Mouse (Mus musculus): ENCODE results near the gene Reln. TPM values are rescaled to one million over a fixed set of nuclear protein-coding genes. Genes with fewer than 3 reads are reported as not detected.

Gene Reln
- polyA plus RNA-seq, 2 experiments: 3.3 to 6.7 TPM

GRCm38 (mm10) chr5:22323801-22324200 lies 20.7 kb downstream of the Reln start:
- ATAC-seq (ENCODE audit: low FRiP score, low read depth): no peak
- H3K4me2 ChIP-seq (replicated peaks; ENCODE audit: low read depth, low read length, severe bottlenecking): no peak overlapping the region
- no peaks in the 10 kb centered on the region for H3K36me3 ChIP-seq (ENCODE audit: control insufficient read depth, insufficient read depth, low read length)
- H3K4me1 ChIP-seq (ENCODE audit: control insufficient read depth, insufficient read depth, low read length): no peaks in the 10 kb centered on the region
- H3K27me3 ChIP-seq (ENCODE audit: control insufficient read depth, insufficient read depth, low read length): no peaks in the 10 kb centered on the region
- DNase-seq (ENCODE audit: low spot score): no peak
- H3K4me3 ChIP-seq (replicated peaks; ENCODE audit: low read length): no peak overlapping the region
- H3K9me3 ChIP-seq (ENCODE audit: control insufficient read depth, low read length): no peaks in the 10 kb centered on the region
- no peak overlapping the region for H3K27ac ChIP-seq (replicated peaks; ENCODE audit: low read depth, low read length)
- no peak for TF ChIP-seq POLR2A (IDR thresholded peaks at IDR 0.05; ENCODE audit: borderline replicate concordance, extremely low read depth, insufficient read depth, insufficient read length)
- H3K9ac ChIP-seq (ENCODE audit: low read depth, low read length, severe bottlenecking): no peak overlapping the region
- WGBS: 90% methylated on average over 1 of the region's 1 CpGs

GRCm38 (mm10) chr5:22317807-22318206 lies 26.7 kb downstream of the Reln start:
- DNase-seq (ENCODE audit: low spot score) (no peak), ATAC-seq (ENCODE audit: low FRiP score, low read depth) (no peak)
- Histone ChIP-seq H3K27me3 (ENCODE audit: control insufficient read depth, insufficient read depth, low read length) (no peaks in the 10 kb centered on the region), H3K27ac (replicated peaks; ENCODE audit: low read depth, low read length) (no peak overlapping the region), H3K36me3 (ENCODE audit: control insufficient read depth, insufficient read depth, low read length) (no peaks in the 10 kb centered on the region), H3K4me1 (ENCODE audit: control insufficient read depth, insufficient read depth, low read length) (no peaks in the 10 kb centered on the region), H3K4me3 (replicated peaks; ENCODE audit: low read length) (no peak overlapping the region), H3K9me3 (ENCODE audit: control insufficient read depth, low read length) (no peaks in the 10 kb centered on the region), H3K9ac (ENCODE audit: low read depth, low read length, severe bottlenecking) (no peak overlapping the region), H3K4me2 (replicated peaks; ENCODE audit: low read depth, low read length, severe bottlenecking) (no peak overlapping the region)
- TF ChIP-seq POLR2A (IDR thresholded peaks at IDR 0.05; ENCODE audit: borderline replicate concordance, extremely low read depth, insufficient read depth, insufficient read length): no peak
- WGBS: 84% methylated on average over 1 of the region's 1 CpGs

- Histone ChIP-seq H3K36me3 (ENCODE audit: control insufficient read depth, insufficient read depth, low read length) (no peaks in the 10 kb centered on the region), H3K9me3 (ENCODE audit: control insufficient read depth, low read length) (no peaks in the 10 kb centered on the region)
These were observed 28.0 kb downstream of the Reln start for GRCm38 (mm10) chr5:22316471-22316870.

DNA sequence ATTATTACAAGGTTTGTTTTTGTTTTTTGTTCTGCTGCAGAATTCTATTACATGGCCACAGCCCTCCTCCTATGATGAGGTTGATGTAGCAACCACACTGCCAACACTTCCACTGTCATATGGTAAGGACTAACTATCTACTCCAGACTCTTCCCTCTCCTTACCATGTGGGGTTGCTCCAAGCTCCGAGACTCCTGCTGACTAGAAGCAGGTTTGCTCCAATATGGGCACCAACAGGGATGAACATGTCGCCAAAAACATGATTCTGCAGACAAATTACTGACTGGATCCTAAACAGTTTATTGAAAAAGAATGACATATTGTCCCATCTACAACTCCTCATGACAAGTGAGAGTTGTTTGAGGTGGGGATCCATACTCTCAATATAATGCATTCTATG lies 28.5 kb downstream of the Reln start:
- no peak for DNase-seq (ENCODE audit: low spot score)
- Histone ChIP-seq H3K4me2 (replicated peaks; ENCODE audit: low read depth, low read length, severe bottlenecking) (no peak overlapping the region), H3K27me3 (ENCODE audit: control insufficient read depth, insufficient read depth, low read length) (no peaks in the 10 kb centered on the region), H3K4me3 (replicated peaks; ENCODE audit: low read length) (no peak overlapping the region), H3K27ac (replicated peaks; ENCODE audit: low read depth, low read length) (no peak overlapping the region), H3K9ac (ENCODE audit: low read depth, low read length, severe bottlenecking) (no peak overlapping the region), H3K36me3 (ENCODE audit: control insufficient read depth, insufficient read depth, low read length) (no peaks in the 10 kb centered on the region), H3K9me3 (ENCODE audit: control insufficient read depth, low read length) (no peaks in the 10 kb centered on the region), H3K4me1 (ENCODE audit: control insufficient read depth, insufficient read depth, low read length) (no peaks in the 10 kb centered on the region)
- WGBS: 79% methylated on average over 2 of the region's 2 CpGs
- no peak for ATAC-seq (ENCODE audit: low FRiP score, low read depth)
- TF ChIP-seq POLR2A (IDR thresholded peaks at IDR 0.05; ENCODE audit: borderline replicate concordance, extremely low read depth, insufficient read depth, insufficient read length): no peak

More at GRCm38 (mm10) chr5:22316471-22316870, 28.0 kb downstream of the Reln start:
- Histone ChIP-seq H3K27ac (replicated peaks; ENCODE audit: low read depth, low read length) (no peak overlapping the region), H3K9ac (ENCODE audit: low read depth, low read length, severe bottlenecking) (no peak overlapping the region), H3K4me1 (ENCODE audit: control insufficient read depth, insufficient read depth, low read length) (no peaks in the 10 kb centered on the region), H3K27me3 (ENCODE audit: control insufficient read depth, insufficient read depth, low read length) (no peaks in the 10 kb centered on the region), H3K4me2 (replicated peaks; ENCODE audit: low read depth, low read length, severe bottlenecking) (no peak overlapping the region), H3K4me3 (replicated peaks; ENCODE audit: low read length) (no peak overlapping the region)
- WGBS: 91% methylated on average over 7 of the region's 7 CpGs
- TF ChIP-seq POLR2A (IDR thresholded peaks at IDR 0.05; ENCODE audit: borderline replicate concordance, extremely low read depth, insufficient read depth, insufficient read length): no peak
- DNase-seq (ENCODE audit: low spot score) (no peak), ATAC-seq (ENCODE audit: low FRiP score, low read depth) (no peak)

DNA sequence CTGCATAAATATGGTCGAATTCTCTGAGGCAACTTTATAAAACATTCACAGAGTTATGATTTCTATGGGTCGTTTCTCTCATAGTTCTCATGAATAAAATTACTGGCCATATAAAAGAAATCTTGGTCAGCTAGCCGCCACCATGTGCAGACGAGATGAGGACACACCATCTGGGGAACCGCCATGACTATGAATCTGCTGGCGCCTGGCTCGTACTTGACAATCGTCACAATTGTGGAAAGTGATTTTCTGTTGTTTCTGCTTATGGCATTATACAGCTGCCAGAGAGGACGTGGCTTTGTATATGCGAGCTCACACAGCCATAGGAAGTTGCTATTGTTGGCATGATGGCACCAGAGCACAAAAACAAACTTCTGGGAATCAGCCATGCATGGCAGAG lies 31.5 kb downstream of the Reln start:
- H3K27ac ChIP-seq (replicated peaks; ENCODE audit: low read depth, low read length): no peak overlapping the region
- H3K4me3 ChIP-seq (replicated peaks; ENCODE audit: low read length): no peak overlapping the region
- ATAC-seq (ENCODE audit: low FRiP score, low read depth): no peak
- H3K27me3 ChIP-seq (ENCODE audit: control insufficient read depth, insufficient read depth, low read length): no peaks in the 10 kb centered on the region
- no peak overlapping the region for H3K4me2 ChIP-seq (replicated peaks; ENCODE audit: low read depth, low read length, severe bottlenecking)
- H3K36me3 ChIP-seq (ENCODE audit: control insufficient read depth, insufficient read depth, low read length): no peaks in the 10 kb centered on the region
- no peak for TF ChIP-seq POLR2A (IDR thresholded peaks at IDR 0.05; ENCODE audit: borderline replicate concordance, extremely low read depth, insufficient read depth, insufficient read length)
- DNase-seq (ENCODE audit: low spot score): no peak
- no peak overlapping the region for H3K9ac ChIP-seq (ENCODE audit: low read depth, low read length, severe bottlenecking)
- WGBS: 73% methylated on average over 10 of the region's 10 CpGs
- H3K9me3 ChIP-seq (ENCODE audit: control insufficient read depth, low read length): no peaks in the 10 kb centered on the region
- H3K4me1 ChIP-seq (ENCODE audit: control insufficient read depth, insufficient read depth, low read length): no peaks in the 10 kb centered on the region

GRCm38 (mm10) chr5:22311046-22311445 lies 33.5 kb downstream of the Reln start:
- Histone ChIP-seq H3K4me3 (replicated peaks; ENCODE audit: low read length) (no peak overlapping the region), H3K9ac (ENCODE audit: low read depth, low read length, severe bottlenecking) (no peak overlapping the region), H3K27ac (replicated peaks; ENCODE audit: low read depth, low read length) (no peak overlapping the region), H3K4me2 (replicated peaks; ENCODE audit: low read depth, low read length, severe bottlenecking) (no peak overlapping the region), H3K36me3 (ENCODE audit: control insufficient read depth, insufficient read depth, low read length) (no peaks in the 10 kb centered on the region), H3K27me3 (ENCODE audit: control insufficient read depth, insufficient read depth, low read length) (no peaks in the 10 kb centered on the region), H3K4me1 (ENCODE audit: control insufficient read depth, insufficient read depth, low read length) (no peaks in the 10 kb centered on the region), H3K9me3 (ENCODE audit: control insufficient read depth, low read length) (no peaks in the 10 kb centered on the region)
- ATAC-seq (ENCODE audit: low FRiP score, low read depth) (no peak), DNase-seq (ENCODE audit: low spot score) (no peak)
- 82% methylated on average over 4 of the region's 4 CpGs for WGBS
- no peak for TF ChIP-seq POLR2A (IDR thresholded peaks at IDR 0.05; ENCODE audit: borderline replicate concordance, extremely low read depth, insufficient read depth, insufficient read length)
